Mouse (Mus musculus): ENCODE results near the gene Bbs1.

DNA sequence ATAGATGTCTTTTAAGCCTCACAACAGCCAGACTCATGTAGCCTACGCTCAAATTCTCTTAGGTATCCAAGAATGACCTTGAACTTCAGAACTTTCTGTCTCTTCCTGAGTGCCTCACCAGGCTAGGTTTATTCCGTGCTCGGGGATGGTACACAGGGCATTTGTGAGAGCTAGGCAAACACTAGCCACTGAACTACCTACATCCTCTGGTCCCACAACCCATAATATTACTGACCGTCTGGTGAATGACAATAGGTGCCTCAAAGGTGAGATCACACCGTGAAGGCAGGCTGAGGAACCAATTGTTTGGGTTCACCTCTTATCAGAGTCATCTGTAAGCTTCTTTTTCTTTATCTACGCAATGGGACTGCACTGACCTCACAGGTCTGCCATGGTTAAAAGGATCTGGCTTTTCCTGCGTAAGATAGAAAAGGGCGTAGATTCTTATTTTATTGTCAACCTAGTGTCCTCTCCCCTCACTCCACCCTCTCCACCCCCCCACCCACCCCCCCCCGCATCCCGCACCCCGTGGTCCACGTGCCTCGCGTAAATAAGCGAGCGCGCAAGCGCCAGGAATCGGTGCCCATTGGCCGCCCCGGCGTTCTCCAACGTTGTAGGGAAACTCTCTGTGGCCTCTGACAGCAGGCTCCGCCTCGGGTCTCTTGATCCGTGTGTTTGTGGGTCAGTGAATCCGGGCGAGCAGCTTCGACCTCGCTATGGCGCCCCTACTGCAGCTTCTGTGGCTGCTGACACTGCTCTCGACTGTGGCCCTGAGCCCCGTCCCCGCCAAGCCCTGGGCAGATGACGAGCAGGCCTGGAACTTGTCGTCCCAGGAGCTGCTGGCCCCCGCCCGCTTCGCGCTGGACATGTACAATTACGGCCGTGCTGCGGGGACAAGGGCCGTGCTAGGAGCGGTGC lies 51.6 kb downstream of the Bbs1 start, which contains the start of gene Ctsf:
- no peak for TF ChIP-seq CTCF (IDR thresholded peaks at IDR 0.05; ENCODE audit: insufficient read depth, low read depth, low read length)
- peak; percentile 61 for TF ChIP-seq POLR2A (IDR thresholded peaks at IDR 0.05; ENCODE audit: insufficient read depth, low read depth, low read length)
